22 mouse cellular contexts compared by ENCODE assay signal in the genomic region with DNA sequence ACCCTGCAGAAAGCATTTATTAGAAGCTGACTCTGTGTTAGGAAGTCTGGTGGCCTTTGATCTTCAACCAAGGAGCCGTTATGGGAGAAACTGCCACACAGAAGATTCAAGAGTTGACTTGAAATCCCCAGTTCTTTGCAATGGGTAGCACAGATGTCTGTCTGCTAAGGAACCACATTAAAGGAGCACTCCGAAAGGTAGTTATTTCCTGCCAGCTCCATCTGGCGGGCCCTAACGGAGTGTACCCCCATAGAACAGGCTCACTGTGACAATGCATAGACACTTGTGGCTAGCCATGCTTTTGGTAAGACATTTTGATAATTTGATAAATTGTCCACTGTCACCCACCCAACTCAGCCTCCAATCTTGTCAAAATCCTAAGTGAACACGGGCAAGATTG.
DNase-seq lines count a peak whose midpoint lies in the region; ATAC-seq lines count a peak whose summit lies in the region.
"Had no signal": no experiment of that assay in that cellular context is flagged by ENCODE, and none has a peak within 500 bp of the region (broad histone marks: within the 10 kb centered on the region; RNA-seq: fewer than 3 reads in every experiment).

No protein-coding gene starts in this region.

- WGBS in forebrain, embryonic 16.5 days = 72% methylated on average over 5 of the region's 5 CpGs

- no peaks in the 10 kb centered on the region for H3K4me1 ChIP-seq in forebrain, embryonic 16.5 days (replicated peaks; ENCODE audit: control insufficient read depth, insufficient read depth, low read length)
- H3K4me1 ChIP-seq: forebrain, embryonic 15.5 days had no signal

- DNase-seq in heart, adult 11 months = peak; percentile 31
- DNase-seq in heart, postnatal 10 days = no peak
- peak; percentile 80 for DNase-seq in T-cell, adult 2 months (ENCODE audit: low spot score)
- peak; percentile 6 for DNase-seq in splenic B cell, adult 2 months (ENCODE audit: low read depth, low spot score)
- peak; percentile 73 to 86 for DNase-seq in thymus, postnatal 36 days
- no peak for DNase-seq in ovary, postnatal 36 days (ENCODE audit: low spot score)
- DNase-seq in gastrocnemius, postnatal 10 days = no peak
- DNase-seq: adrenal gland, postnatal 25 days; cerebellum, adult 11-12 months; cerebellum, postnatal 14 days; gastrocnemius, postnatal 36 days; kidney, adult 18-20 months; kidney, postnatal 10 days; liver; lung, postnatal 14 days had no signal

- no peaks in the 10 kb centered on the region for H3K9me3 ChIP-seq in forebrain, embryonic 16.5 days (ENCODE audit: control insufficient read depth, low read length)
- H3K9me3 ChIP-seq: embryonic facial prominence, embryonic 13.5 days; forebrain, embryonic 15.5 days; midbrain, embryonic 13.5 days; neural tube, embryonic 15.5 days had no signal

- H3K9ac ChIP-seq in forebrain, embryonic 16.5 days (replicated peaks; ENCODE audit: low read depth, low read length) = no peak overlapping the region
- H3K9ac ChIP-seq: embryonic facial prominence, embryonic 13.5 days; forebrain, embryonic 15.5 days; midbrain, embryonic 13.5 days; neural tube, embryonic 15.5 days had no signal

- no peaks in the 10 kb centered on the region for H3K27me3 ChIP-seq in splenic B cell, adult 2 months (ENCODE audit: control insufficient read depth, insufficient read depth, low read length, poor library complexity, severe bottlenecking)
- no peaks in the 10 kb centered on the region for H3K27me3 ChIP-seq in forebrain, embryonic 16.5 days (replicated peaks; ENCODE audit: control insufficient read depth, insufficient read depth, low read length)
- H3K27me3 ChIP-seq: embryonic facial prominence, embryonic 13.5 days; forebrain, embryonic 15.5 days; midbrain, embryonic 13.5 days; neural tube, embryonic 15.5 days had no signal

- no peak overlapping the region for H3K4me2 ChIP-seq in forebrain, embryonic 16.5 days (ENCODE audit: low read length)
- H3K4me2 ChIP-seq: embryonic facial prominence, embryonic 13.5 days; forebrain, embryonic 15.5 days; midbrain, embryonic 13.5 days; neural tube, embryonic 15.5 days had no signal

- no peak for ATAC-seq in forebrain, embryonic 16.5 days
- ATAC-seq: forebrain, embryonic 15.5 days; hindbrain, postnatal 0 days had no signal

- no peaks in the 10 kb centered on the region for H3K36me3 ChIP-seq in splenic B cell, adult 2 months (ENCODE audit: control insufficient read depth, insufficient read depth, low read length, poor library complexity, severe bottlenecking)
- no peaks in the 10 kb centered on the region for H3K36me3 ChIP-seq in forebrain, embryonic 16.5 days (ENCODE audit: control insufficient read depth, insufficient read depth)
- H3K36me3 ChIP-seq: embryonic facial prominence, embryonic 13.5 days; forebrain, embryonic 15.5 days; midbrain, embryonic 13.5 days; neural tube, embryonic 15.5 days had no signal

- intact Hi-C loops in heart, postnatal 10 days (cut with DNase I) = no loop called here

- no peak overlapping the region for H3K27ac ChIP-seq in forebrain, embryonic 16.5 days (ENCODE audit: low read length)
- H3K27ac ChIP-seq: forebrain, embryonic 15.5 days; hindbrain, postnatal 0 days; layer of hippocampus, adult 2 months; midbrain, embryonic 13.5 days; neural tube, embryonic 15.5 days had no signal

- H3K4me3 ChIP-seq in forebrain, embryonic 16.5 days (replicated peaks; ENCODE audit: low read length) = no peak overlapping the region
- H3K4me3 ChIP-seq: embryonic facial prominence, embryonic 13.5 days; forebrain, embryonic 15.5 days; layer of hippocampus, adult 2 months; midbrain, embryonic 13.5 days; neural tube, embryonic 15.5 days had no signal

Comparison
In these comparisons a context has a peak if more than half of its experiments do, and no peak if none do; other contexts are left out.
1. DNase-seq: peak in heart, adult 11 months (single experiment), T-cell, adult 2 months (single experiment), splenic B cell, adult 2 months (single experiment) and thymus, postnatal 36 days (2 of 2); none in heart, postnatal 10 days (0 of 2), ovary, postnatal 36 days (single experiment) and gastrocnemius, postnatal 10 days (single experiment).